Mouse (Mus musculus) heart, embryonic 12.5 days (tissue): ENCODE data around the gene Cpsf4. TPM values are rescaled to one million over a fixed set of nuclear protein-coding genes. Genes with fewer than 3 reads are reported as not detected.
"Not testable (repeated sequence)": the region's sequence is repeated elsewhere in the genome, so short reads cannot be mapped to it uniquely, and the experiment has no call there.

Experiments
- ATAC-seq: fragments of 200-750 bp; cut with Nextera tagmentation; 2 replicates; pipeline ENCODE4 v1.8.0; 2017; ENCODE audit warnings: moderate TSS enrichment, moderate library complexity; ENCODE audit not compliant: insufficient number of reproducible peaks, low FRiP score
- H3K27ac ChIP-seq: fragments of 300-500 bp; sonication (generic); 2 replicates; pipeline ENCODE4 v1.5.1; 2016; ENCODE audit warnings: mild to moderate bottlenecking, moderate library complexity; ENCODE audit not compliant: poor library complexity, severe bottlenecking
- H3K27me3 ChIP-seq: fragments of 300-500 bp; sonication (generic); replicated peaks from 2 replicates; pipeline ENCODE4 v1.6.1; 2016; ENCODE audit warnings: mild to moderate bottlenecking, moderate library complexity
- H3K36me3 ChIP-seq: fragments of 300-500 bp; sonication (generic); 2 replicates; pipeline ENCODE4 v1.6.1; 2016; ENCODE audit warnings: mild to moderate bottlenecking, moderate library complexity
- H3K4me1 ChIP-seq: fragments of 300-500 bp; sonication (generic); replicated peaks from 2 replicates; pipeline ENCODE4 v1.6.1; 2016; ENCODE audit warnings: mild to moderate bottlenecking
- H3K4me2 ChIP-seq: fragments of 300-500 bp; sonication (generic); 2 replicates; pipeline ENCODE4 v1.6.1; 2016; ENCODE audit warnings: mild to moderate bottlenecking, moderate library complexity
- H3K4me3 ChIP-seq: fragments of 300-500 bp; sonication (generic); 2 replicates; pipeline ENCODE4 v1.5.1; 2016; ENCODE audit warnings: mild to moderate bottlenecking
- H3K9ac ChIP-seq: fragments of 300-500 bp; sonication (generic); 2 replicates; pipeline ENCODE4 v1.6.1; 2016; ENCODE audit warnings: mild to moderate bottlenecking, moderate library complexity
- H3K9me3 ChIP-seq: fragments of 300-500 bp; sonication (generic); replicated peaks from 2 replicates; pipeline ENCODE4 v1.6.1; 2016; ENCODE audit warnings: mild to moderate bottlenecking, moderate library complexity
- WGBS: fragments of 180-500 bp; shearing (Covaris S2); methylation state at CpG from one replicate; pipeline ENCODE4 v1.1.7; 2016; 5-methylcytosine and 5-hydroxymethylcytosine counted together
- polyA plus RNA-seq: library from polyadenylated mRNA; unstranded; fragments of >200 nt; fragmentation: Nextera tagmentation; extraction: Ambion mirVana; gene quantifications from 2 replicates; pipeline ENCODE4 v1.2.1, GENCODE M21; 2016

Gene Cpsf4
- polyA plus RNA-seq, 1 experiment from 2014 or later: 31.9 TPM

- not testable (repeated sequence) for H3K27me3 ChIP-seq, H3K9ac ChIP-seq, H3K4me3 ChIP-seq, H3K4me2 ChIP-seq, H3K9me3 ChIP-seq, H3K27ac ChIP-seq, ATAC-seq
- Histone ChIP-seq H3K36me3 (peaks cover 78% of the 10 kb centered on the region), H3K4me1 (peaks cover 13% of the 10 kb centered on the region)
- 91% methylated on average over 6 of the region's 6 CpGs for WGBS
Measured at GRCm38 (mm10) chr5:145133275-145133674, 33.7 kb upstream of the Cpsf4 start.

GRCm38 (mm10) chr5:145138836-145139235 lies 28.2 kb upstream of the Cpsf4 start:
- Histone ChIP-seq H3K36me3 (peaks cover 52% of the 10 kb centered on the region), H3K9ac (peak overlapping the region; percentile 94), H3K4me2 (peak overlapping the region; percentile 96), H3K27me3 (no peaks in the 10 kb centered on the region), H3K9me3 (no peaks in the 10 kb centered on the region), H3K4me3 (peak overlapping the region; percentile 80), H3K4me1 (peaks cover 26% of the 10 kb centered on the region), H3K27ac (no peak overlapping the region)
- no peak for ATAC-seq
- 14% methylated on average over 6 of the region's 6 CpGs for WGBS

- Histone ChIP-seq H3K27ac (peak within 1 kb of the TSS; percentile 83), H3K4me3 (peak within 1 kb of the TSS; percentile 80), H3K4me2 (peak within 1 kb of the TSS; percentile 96), H3K9ac (peak within 1 kb of the TSS; percentile 94), H3K9me3 (no peaks in the 10 kb centered on the region), H3K27me3 (no peaks in the 10 kb centered on the region), H3K36me3 (peaks cover 52% of the 10 kb centered on the region), H3K4me1 (peaks cover 26% of the 10 kb centered on the region)
- under 1% methylated on average over 84 of the region's 84 CpGs for WGBS
- peak; percentile 93 for ATAC-seq
Measured at GRCm38 (mm10) chr5:145139571-145140519, 27.2 kb upstream of the Cpsf4 start, which contains the start of the genes Pdap1 and Bud31. Gene Pdap1, minus strand, starts transcription at chr5:145140238. Gene Bud31, plus strand, starts transcription at chr5:145140362.

- peaks cover 26% of the 10 kb centered on the region for H3K4me1 ChIP-seq
- no peaks in the 10 kb centered on the region for H3K9me3 ChIP-seq
- H3K4me2 ChIP-seq: peak overlapping the region; percentile 96
- H3K36me3 ChIP-seq: peaks cover 54% of the 10 kb centered on the region
- peak overlapping the region; percentile 94 for H3K9ac ChIP-seq
- peak overlapping the region; percentile 80 for H3K4me3 ChIP-seq
- under 1% methylated on average over 18 of the region's 18 CpGs for WGBS
- no peaks in the 10 kb centered on the region for H3K27me3 ChIP-seq
- ATAC-seq: 0 out of 2 replicates have a peak, but pooled peaks have one; percentile 16
- H3K27ac ChIP-seq: peak overlapping the region; percentile 83
Measured at GRCm38 (mm10) chr5:145140611-145141010, 26.4 kb upstream of the Cpsf4 start.

DNA sequence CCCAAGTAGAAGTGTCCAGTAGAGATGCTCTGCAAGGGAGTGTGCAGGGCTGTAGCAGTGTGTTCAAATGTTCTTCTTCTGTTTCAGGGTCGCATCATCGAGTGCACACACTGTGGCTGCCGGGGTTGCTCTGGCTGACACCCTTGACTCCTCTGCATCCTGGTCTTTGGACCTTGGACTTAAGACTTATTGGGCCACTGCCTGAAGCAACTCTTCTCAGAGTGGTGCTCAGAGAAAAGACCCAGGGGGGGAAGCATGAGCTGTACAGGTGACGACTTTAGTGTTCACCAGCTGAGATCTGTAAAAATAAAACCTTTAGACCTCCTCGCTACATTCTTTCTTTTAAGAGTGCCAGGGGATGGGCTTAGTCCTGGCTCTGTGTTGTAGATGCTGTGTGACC lies 19.3 kb upstream of the Cpsf4 start:
- H3K27me3 ChIP-seq: no peaks in the 10 kb centered on the region
- ATAC-seq: no peak
- WGBS: 91% methylated on average over 5 of the region's 5 CpGs
- H3K4me2 ChIP-seq: no peak overlapping the region
- H3K9me3 ChIP-seq: no peaks in the 10 kb centered on the region
- H3K9ac ChIP-seq: no peak overlapping the region
- peaks cover 100% of the 10 kb centered on the region for H3K36me3 ChIP-seq
- H3K4me1 ChIP-seq: no peaks in the 10 kb centered on the region
- no peak overlapping the region for H3K4me3 ChIP-seq
- H3K27ac ChIP-seq: no peak overlapping the region

DNA sequence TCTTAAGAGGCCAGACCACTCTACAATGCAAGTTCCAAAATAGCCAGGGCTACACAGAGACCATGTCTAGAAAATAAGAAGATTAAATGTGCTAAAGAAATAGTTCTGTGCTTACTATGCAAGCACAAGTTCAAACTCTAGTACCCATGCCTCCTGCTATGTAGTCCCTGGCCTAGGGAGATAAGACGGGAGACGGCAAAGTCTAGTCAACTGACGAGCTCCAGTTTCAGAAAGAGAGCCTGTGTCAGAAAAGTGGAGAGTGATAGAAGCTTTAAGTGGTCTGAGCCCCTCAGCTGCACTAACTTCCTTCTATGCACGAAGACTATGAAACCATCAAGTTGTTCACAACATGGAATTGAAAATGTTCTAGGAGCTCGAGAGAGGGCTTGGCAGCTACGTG lies 17.7 kb upstream of the Cpsf4 start:
- 66% methylated on average over 6 of the region's 6 CpGs for WGBS
- H3K4me1 ChIP-seq: no peaks in the 10 kb centered on the region
- H3K9ac ChIP-seq: no peak overlapping the region

DNA sequence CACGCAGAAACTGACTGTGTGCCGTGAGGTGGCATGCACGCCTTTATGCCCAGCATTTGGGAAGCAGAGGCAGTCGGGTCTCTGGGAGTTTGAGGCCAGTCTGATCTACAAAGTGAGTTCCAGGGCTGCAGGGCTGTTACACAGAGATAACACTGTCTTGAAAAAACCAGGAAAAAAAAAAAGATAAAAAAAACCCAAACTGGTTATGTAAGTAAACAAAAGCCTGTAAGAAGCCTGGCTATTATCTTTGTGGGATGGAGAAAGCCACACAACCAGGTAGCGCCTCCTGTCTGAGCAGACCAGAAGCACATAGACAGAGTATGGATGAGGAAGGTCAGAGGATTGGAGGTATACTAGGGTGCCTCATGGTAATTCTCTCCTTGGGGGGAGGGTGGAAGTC lies 14.3 kb upstream of the Cpsf4 start:
- peaks cover 92% of the 10 kb centered on the region for H3K36me3 ChIP-seq
- H3K27me3 ChIP-seq: no peaks in the 10 kb centered on the region
- no peaks in the 10 kb centered on the region for H3K9me3 ChIP-seq
- H3K4me3 ChIP-seq: no peak overlapping the region
- no peak overlapping the region for H3K9ac ChIP-seq
- H3K27ac ChIP-seq: no peak overlapping the region; the same call in 1 of the 2 replicates
- H3K4me1 ChIP-seq: no peaks in the 10 kb centered on the region
- 81% methylated on average over 5 of the region's 5 CpGs for WGBS
- ATAC-seq: peak; percentile 78
- H3K4me2 ChIP-seq: no peak overlapping the region

More for the DNA sequence above, 17.7 kb upstream of the Cpsf4 start:
- Histone ChIP-seq H3K27ac (no peak overlapping the region), H3K4me2 (no peak overlapping the region), H3K27me3 (no peaks in the 10 kb centered on the region), H3K9me3 (no peaks in the 10 kb centered on the region), H3K4me3 (no peak overlapping the region), H3K36me3 (peaks cover 99% of the 10 kb centered on the region)
- no peak for ATAC-seq

GRCm38 (mm10) chr5:145161361-145161760 lies 5.7 kb upstream of the Cpsf4 start:
- no peak overlapping the region for H3K27ac ChIP-seq
- H3K9ac ChIP-seq: no peak overlapping the region
- H3K4me1 ChIP-seq: peaks cover 25% of the 10 kb centered on the region
- peaks cover 79% of the 10 kb centered on the region for H3K36me3 ChIP-seq
- H3K4me2 ChIP-seq: no peak overlapping the region
- WGBS: 93% methylated on average over 14 of the region's 14 CpGs
- H3K27me3 ChIP-seq: no peaks in the 10 kb centered on the region
- ATAC-seq: no peak
- H3K9me3 ChIP-seq: no peaks in the 10 kb centered on the region
- no peak overlapping the region for H3K4me3 ChIP-seq

DNA sequence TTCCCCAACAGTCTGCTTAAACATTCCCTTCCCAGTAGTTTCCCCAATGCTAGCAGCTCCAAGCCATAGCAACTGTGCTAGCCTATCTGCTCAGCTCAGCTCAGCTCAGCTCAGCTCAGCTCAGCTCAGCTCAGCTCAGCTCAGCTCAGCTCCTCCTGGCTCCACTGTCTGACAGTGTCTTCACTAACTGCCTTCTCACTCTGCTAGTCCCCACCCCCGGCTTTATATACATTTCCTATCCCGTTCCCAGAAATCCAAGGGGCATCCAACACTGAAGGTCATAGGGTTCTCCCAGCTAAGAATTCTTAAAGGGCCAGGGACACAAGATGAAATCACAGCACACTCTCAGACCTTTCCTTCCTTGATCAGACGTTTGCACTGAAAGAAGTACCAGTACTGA lies 2.3 kb upstream of the Cpsf4 start:
- H3K4me1 ChIP-seq: peaks cover 39% of the 10 kb centered on the region
- no peaks in the 10 kb centered on the region for H3K27me3 ChIP-seq
- peak overlapping the region; percentile 9; the same call in 1 of the 2 replicates for H3K4me3 ChIP-seq
- peaks cover 48% of the 10 kb centered on the region for H3K36me3 ChIP-seq
- no peak overlapping the region for H3K27ac ChIP-seq
- H3K4me2 ChIP-seq: peak overlapping the region; percentile 71
- ATAC-seq: no peak
- no peaks in the 10 kb centered on the region for H3K9me3 ChIP-seq
- peak overlapping the region; percentile 8; the same call in 1 of the 2 replicates for H3K9ac ChIP-seq
- 50% methylated on average over 3 of the region's 3 CpGs for WGBS

GRCm38 (mm10) chr5:145165184-145165583 lies 1.8 kb upstream of the Cpsf4 start:
- 0 out of 2 replicates have a peak overlapping the region, but pooled peaks have one; percentile 8 for H3K9ac ChIP-seq
- H3K27ac ChIP-seq: no peak overlapping the region
- no peak overlapping the region for H3K4me3 ChIP-seq
- no peak for ATAC-seq
- no peaks in the 10 kb centered on the region for H3K27me3 ChIP-seq
- H3K36me3 ChIP-seq: peaks cover 46% of the 10 kb centered on the region
- H3K4me1 ChIP-seq: peaks cover 39% of the 10 kb centered on the region
- H3K9me3 ChIP-seq: no peaks in the 10 kb centered on the region
- peak overlapping the region; percentile 71; the same call in 1 of the 2 replicates for H3K4me2 ChIP-seq
- WGBS: 79% methylated on average over 15 of the region's 15 CpGs

- Histone ChIP-seq H3K9me3 (no peaks in the 10 kb centered on the region), H3K4me3 (peak overlapping the region; percentile 72), H3K4me1 (peaks cover 39% of the 10 kb centered on the region), H3K27me3 (no peaks in the 10 kb centered on the region), H3K9ac (peak overlapping the region; percentile 92), H3K4me2 (peak overlapping the region; percentile 89), H3K36me3 (peaks cover 47% of the 10 kb centered on the region), H3K27ac (peak overlapping the region; percentile 63)
- 0% methylated on average over 25 of the region's 28 CpGs for WGBS
- ATAC-seq: peak; percentile 13; the same call in 1 of the 2 replicates
Measured at GRCm38 (mm10) chr5:145167306-145167661, 271 bp downstream of the Cpsf4 start.
